Mouse (Mus musculus) urinary bladder, adult 18-20 months (tissue): ENCODE results near the gene 2900026A02Rik.

Source experiments
- DNase-seq, 2 experiments: peaks; one replicate each; pipeline ENCODE4 v3.0.0; 2022; ENCODE audit warnings: low spot score in 2 of 2, mixed read lengths in 2 of 2

2900026A02Rik gene

DNA sequence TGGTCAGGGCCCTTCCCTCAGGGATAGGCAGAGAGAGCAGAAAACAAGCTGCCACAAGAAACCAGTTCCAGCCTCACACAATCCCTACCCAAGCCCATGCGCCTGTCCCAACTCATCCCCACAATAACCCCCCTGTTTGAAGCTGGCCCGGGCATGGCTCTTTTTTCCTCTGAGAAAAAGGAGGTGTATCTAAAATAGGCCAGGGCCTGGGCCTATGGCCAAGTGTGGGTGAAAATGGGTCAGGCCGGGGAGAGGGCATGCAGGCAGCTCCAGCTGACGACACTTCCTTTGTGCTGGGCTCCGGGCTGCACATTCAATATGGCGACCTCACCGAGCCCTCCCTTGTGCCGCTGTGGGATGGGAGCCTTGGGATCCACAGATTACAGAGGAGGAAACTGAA is 177.5 kb downstream of the 2900026A02Rik start:
- no peak for DNase-seq

DNA sequence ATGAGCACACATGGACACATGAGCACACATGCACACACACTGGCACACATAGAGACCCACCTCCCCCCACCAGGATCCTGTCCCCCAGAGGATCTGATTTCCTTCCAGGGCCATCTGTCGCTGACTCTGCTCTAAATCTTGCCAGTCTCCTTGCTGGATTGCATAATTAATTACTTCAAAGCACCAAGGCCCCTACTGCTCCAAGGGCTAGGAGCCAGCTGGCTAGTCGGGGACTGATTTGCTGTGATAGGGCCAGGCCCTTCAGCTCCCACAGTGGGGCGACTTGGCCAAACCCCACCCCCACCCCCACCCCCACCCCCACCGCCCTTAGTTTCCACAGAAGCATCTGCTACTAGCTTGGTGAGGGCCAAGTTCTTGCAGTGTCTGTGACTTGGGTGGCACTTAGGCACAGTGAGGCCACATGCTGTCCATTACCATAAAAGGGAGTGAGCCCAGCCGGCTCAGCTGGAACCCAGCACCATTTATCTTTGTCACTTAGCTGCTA is 179.4 kb downstream of the 2900026A02Rik start:
- DNase-seq, result no peak

DNA sequence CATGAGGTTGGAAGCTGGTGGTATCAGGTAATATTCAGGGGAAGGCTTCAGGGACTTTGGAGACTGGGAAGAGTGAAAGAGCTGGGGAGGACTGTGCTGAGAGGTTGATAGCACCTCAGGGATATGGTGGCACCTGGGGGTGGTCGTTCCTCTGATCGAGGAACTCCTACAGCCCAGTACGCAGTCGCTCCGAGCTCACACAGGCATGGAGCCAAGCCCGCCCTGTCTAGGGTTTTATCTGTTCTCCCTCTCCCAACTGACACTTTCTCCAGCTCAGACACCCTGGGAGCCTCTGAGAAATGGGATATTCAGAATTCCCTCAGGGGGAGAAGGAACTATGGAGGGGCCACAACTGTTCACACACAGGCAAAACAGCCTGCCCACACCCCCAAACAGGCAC is 180.3 kb downstream of the 2900026A02Rik start:
- DNase-seq, result no peak

DNA sequence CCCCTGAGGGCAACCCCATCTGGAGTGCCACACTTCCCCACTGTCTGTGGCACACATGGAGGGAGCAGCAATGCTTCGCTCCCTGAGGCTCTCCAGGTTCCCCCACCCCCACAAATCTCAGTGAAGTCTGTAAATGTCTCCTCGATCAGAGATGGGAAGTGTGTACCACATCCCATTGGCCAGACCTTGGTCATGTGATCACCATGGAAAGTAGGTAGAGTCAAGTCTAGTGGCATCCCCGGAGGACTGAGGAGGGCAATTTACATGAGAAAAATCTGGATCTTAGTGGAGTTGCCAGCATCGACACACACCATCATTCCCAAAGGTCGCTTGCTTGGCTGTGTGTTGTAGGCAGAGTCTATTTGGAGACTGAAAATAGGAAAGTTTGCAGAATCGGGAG is 182.4 kb downstream of the 2900026A02Rik start:
- DNase-seq, result no peak
